Mouse (Mus musculus) embryonic stem cell, embryonic (primary cell): ENCODE results near the gene Cd3g.

Experiments used
- CTCF ChIA-PET, 4 experiments: fragments of 300-600 bp in 2 of 4; fragments of 350-600 bp in 2 of 4; sonication (Branson Sonifier 250); formaldehyde crosslinking; loops; one replicate each; lab custom pipeline; 2022; ENCODE audit warnings: inconsistent platforms in 2 of 4; lab: Charles Lee
- POLR2A ChIA-PET, 4 experiments: fragments of 300-600 bp in 2 of 4; fragments of 350-600 bp in 2 of 4; sonication (Branson Sonifier 250); formaldehyde crosslinking; loops; one replicate each; lab custom pipeline; 2022; ENCODE audit warnings: antibody characterized with exemption in 4 of 4, inconsistent platforms in 1 of 4; lab: Charles Lee

Cd3g gene

DNA sequence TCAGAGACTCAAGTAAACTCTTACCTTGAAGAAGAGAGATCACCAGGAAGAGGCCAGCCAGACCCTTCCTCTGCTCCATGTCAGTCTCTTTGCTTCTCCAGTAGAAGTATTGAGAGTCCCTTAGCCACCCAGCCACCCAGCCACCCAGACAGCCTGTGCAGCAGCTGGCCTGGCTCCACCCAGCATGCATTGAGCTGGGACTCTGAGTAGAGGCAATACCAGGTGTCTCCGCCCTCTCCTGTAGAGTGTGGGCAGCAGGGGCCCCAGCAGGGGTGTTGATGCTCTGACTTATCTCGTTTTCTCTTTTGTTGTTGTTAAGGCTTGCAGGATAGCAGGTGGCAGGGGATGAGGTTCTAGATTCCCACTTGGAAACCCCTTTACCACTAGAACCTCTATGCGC is at the start of gene Cd3g:
Gene Cd3g, minus strand, starts transcription at position 190 of the 400 bp plus-strand sequence.
- ChIA-PET CTCF (interaction anchor here in 2 of 4 experiments (0.6 to 1.1 kb wide), 2 partner anchors 9 to 42 kb away, joined by 3 read pairs; no protein-coding TSS in a partner anchor), POLR2A (interaction anchor here in 2 of 4 experiments (0.6 to 1.3 kb wide), 8 partner anchors 8 to 201 kb away, joined by 3 to 5 read pairs (median 3); partner anchors contain the start of gene Mpzl2 (in 1 of the 2))

- ChIA-PET CTCF (no interaction called here), POLR2A (interaction anchor here in 1 of 4 experiments (1.5 kb wide), 1 partner anchor 14 kb away, joined by 3 read pairs; no protein-coding TSS in a partner anchor)
These were observed 47.1 kb upstream of the Cd3g start for GRCm38 (mm10) chr9:45027376-45027775.

DNA sequence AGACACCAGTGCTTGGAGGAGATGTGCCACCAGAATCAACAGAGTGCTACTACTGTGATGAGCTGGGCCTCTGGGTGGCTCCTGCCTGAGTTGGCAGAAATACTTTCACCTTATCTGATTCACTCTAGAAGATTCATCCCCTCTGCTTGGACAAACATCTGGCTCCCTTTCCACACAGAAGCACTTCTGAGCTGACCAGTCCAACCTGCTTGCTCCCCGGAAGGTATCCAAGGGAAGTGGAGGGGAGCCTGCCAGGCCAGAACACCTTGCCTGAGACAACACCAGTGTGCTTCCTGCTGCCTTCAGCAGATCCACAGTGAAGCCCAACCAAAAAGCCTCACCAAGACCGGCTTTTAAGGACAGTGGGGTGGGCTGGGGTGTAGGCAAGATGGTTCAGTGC is 44.0 kb upstream of the Cd3g start:
- ChIA-PET CTCF (interaction anchor here in 2 of 4 experiments (0.7 to 3.1 kb wide), 4 partner anchors 110 to 407 kb away, joined by 3 to 30 read pairs (median 9); no protein-coding TSS in a partner anchor), POLR2A (interaction anchor here in 1 of 4 experiments (0.7 to 1.8 kb wide), 3 partner anchors 13 to 28 kb away, joined by 3 to 6 read pairs (median 4); no protein-coding TSS in a partner anchor)

GRCm38 (mm10) chr9:45023638-45024037 is 43.4 kb upstream of the Cd3g start:
- CTCF ChIA-PET = interaction anchor here in 3 of 4 experiments (0.6 to 3.1 kb wide), 9 partner anchors 12 to 408 kb away, joined by 3 to 30 read pairs (median 6); no protein-coding TSS in a partner anchor
- POLR2A ChIA-PET = interaction anchor here in 1 of 4 experiments (0.7 to 1.8 kb wide), 4 partner anchors 14 to 173 kb away, joined by 3 to 6 read pairs (median 4); no protein-coding TSS in a partner anchor

GRCm38 (mm10) chr9:45022800-45023199 is 42.6 kb upstream of the Cd3g start:
- POLR2A ChIA-PET = interaction anchor here in 2 of 4 experiments (0.9 to 1.8 kb wide), 5 partner anchors 15 to 174 kb away, joined by 3 to 6 read pairs (median 3); no protein-coding TSS in a partner anchor
- CTCF ChIA-PET = interaction anchor here (0.5 to 3.1 kb wide), 45 partner anchors 9 to 389 kb away, joined by 3 to 32 read pairs (median 4); partner anchors contain the start of genes Cd3g (in 1 of the 4), Mpzl2 (in 1 of the 4) and Scn4b (in 1 of the 4)

DNA sequence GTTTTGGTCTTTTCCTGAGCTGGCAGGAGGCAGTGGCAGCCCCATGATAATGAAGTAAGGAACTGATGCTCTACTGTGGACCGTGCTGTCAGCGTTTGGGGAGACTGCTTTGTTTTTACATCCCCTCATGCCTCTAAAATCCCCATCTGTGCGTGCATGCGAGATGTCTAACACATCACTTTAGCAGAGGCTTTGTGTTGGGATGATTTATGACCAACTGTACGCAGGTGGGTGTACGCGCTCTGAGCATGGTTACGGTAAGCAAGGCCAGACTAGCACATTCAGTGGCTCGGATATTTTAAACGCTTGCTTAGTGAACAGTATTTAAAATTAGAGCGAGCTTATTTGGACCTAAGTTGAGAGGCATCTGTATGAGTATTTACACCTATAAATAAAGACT is 37.8 kb upstream of the Cd3g start:
- ChIA-PET CTCF (interaction anchor here in 1 of 4 experiments (0.6 kb wide), 1 partner anchor 51 kb away, joined by 3 read pairs; no protein-coding TSS in a partner anchor), POLR2A (no interaction called here)

GRCm38 (mm10) chr9:45015841-45016240 is 35.6 kb upstream of the Cd3g start:
- ChIA-PET POLR2A (no interaction called here), CTCF (interaction anchor here in 1 of 4 experiments (0.6 kb wide), 1 partner anchor 176 kb away, joined by 3 read pairs; no protein-coding TSS in a partner anchor)

DNA sequence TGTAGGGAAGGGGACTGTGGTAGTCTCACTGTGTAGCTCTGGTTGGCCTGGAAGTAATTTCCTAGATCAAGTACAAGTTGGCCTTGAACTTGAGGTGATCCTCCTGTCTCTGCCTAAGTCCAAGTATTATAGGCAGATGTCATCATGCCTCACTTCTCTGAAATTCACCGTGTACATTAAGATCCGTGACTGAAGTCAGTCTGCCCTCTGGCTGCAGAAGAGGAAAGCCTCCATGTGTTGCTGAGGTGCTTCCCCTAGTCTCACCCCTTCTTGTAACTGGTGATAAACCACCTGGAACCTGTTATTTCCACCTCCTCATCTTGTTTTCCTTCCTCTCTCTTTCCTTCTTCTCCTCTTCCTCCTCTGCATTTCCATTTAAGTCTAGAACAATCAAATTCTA is 34.6 kb upstream of the Cd3g start:
- POLR2A ChIA-PET = interaction anchor here in 1 of 4 experiments (0.5 kb wide), 1 partner anchor 47 kb away, joined by 3 read pairs; no protein-coding TSS in a partner anchor

DNA sequence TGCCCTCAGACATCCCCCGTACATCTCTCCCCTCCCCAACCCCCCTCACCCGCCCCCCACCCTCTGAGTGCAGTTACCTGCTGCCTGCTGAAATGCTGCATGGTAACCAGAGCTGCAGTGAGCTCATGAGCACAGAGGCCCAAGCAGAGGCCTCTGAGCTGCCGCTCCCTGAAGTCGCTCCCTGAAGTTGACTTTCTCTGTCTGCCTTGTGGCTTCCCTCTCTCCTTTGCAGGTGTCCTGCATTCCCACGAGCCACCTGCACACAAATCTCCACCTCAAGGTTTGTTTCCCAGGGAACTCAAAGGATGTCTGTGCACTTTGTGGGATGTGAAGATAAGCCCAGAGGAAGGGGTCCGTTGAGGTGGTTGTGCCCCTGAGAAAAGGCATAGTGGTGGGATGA is 31.1 kb upstream of the Cd3g start:
- POLR2A ChIA-PET = interaction anchor here in 1 of 4 experiments (0.6 kb wide), 1 partner anchor 42 kb away, joined by 3 read pairs; no protein-coding TSS in a partner anchor
- CTCF ChIA-PET = interaction anchor here in 2 of 4 experiments (0.6 to 1.0 kb wide), 2 partner anchors 12 to 108 kb away, joined by 4 to 10 read pairs; no protein-coding TSS in a partner anchor

More for the DNA sequence above, 34.6 kb upstream of the Cd3g start:
- CTCF ChIA-PET = no interaction called here

- CTCF ChIA-PET = interaction anchor here in 1 of 4 experiments (0.6 kb wide), 1 partner anchor 325 kb away, joined by 4 read pairs; no protein-coding TSS in a partner anchor
These were observed 30.2 kb upstream of the Cd3g start for GRCm38 (mm10) chr9:45010461-45010860.

DNA sequence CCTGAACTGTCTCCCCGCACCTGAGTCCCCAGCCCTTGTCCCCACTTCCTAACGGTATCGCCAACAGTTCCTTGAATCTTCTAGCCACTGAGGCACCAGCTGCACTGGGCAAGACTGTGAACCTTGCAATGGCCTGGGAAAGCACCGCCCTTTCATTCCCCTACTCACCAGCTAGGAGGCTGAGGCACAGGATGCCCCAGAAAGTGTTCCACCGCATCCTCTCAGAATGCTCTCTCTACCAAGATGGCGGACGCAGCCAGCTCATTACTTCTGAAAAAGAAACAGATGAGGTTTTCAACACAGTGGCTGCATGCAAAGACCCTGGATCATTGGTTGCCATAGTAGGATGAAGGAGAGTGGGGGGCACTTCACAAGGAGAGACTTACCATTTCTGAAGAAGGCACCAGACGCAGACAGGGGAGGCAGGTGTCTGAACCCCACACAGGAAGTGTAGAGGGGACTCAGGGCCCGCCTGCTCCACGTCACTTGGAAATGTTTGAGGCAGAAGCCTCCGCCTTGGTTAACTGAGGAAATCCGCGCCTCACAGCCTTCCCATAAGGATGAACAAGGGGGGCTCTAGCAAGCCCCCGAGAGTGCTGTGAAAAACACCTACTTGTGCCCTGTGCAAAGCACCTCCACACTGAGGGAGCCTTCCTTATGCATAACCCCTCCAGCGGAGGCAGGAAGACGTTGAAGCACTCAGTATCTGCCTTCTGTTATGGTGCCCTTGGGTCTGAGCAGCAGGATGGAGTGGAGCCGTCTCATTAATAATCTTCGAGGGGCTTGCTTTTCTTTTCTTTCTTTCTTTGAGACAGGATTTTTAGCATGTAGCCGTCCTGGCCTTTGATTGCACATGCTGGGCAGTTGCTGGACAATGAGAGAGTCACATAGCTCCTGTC is 29.2 kb upstream of the Cd3g start, which contains the start of gene Cd3e:
Gene Cd3e, minus strand, starts transcription at position 448 of the 899 bp plus-strand sequence.
- POLR2A ChIA-PET = interaction anchor here in 3 of 4 experiments (0.6 to 1.6 kb wide), 6 partner anchors 10 to 253 kb away, joined by 3 to 6 read pairs (median 3); no protein-coding TSS in a partner anchor

More at GRCm38 (mm10) chr9:45010461-45010860, 30.2 kb upstream of the Cd3g start:
- POLR2A ChIA-PET = interaction anchor here in 1 of 4 experiments (1.0 kb wide), 1 partner anchor 30 kb away, joined by 3 read pairs; no protein-coding TSS in a partner anchor

DNA sequence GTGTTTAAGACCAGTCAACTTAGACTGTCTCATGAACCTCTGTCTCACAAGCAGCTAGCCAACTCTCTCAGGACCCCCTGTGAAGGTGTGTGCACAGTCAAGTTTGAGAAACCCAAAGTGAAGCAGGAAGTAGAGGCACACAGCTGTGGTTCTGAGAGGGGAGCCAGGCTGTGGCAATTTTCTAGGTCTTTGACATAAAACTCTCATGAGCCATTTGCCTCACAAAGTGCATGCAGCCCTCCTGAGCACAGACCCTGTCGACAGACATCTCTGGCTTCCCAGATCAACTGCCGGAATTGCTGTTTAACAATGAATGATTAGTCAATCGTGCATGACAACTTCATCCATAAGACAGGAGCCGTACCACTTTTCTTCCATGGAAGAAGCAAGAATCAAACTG is 28.1 kb upstream of the Cd3g start:
- POLR2A ChIA-PET = interaction anchor here in 1 of 4 experiments (1.6 kb wide), 1 partner anchor 9 kb away, joined by 6 read pairs; no protein-coding TSS in a partner anchor
- CTCF ChIA-PET = no interaction called here

More for the DNA sequence above, 29.2 kb upstream of the Cd3g start, which contains the start of gene Cd3e:
- CTCF ChIA-PET = interaction anchor here in 1 of 4 experiments (0.6 to 0.7 kb wide), 2 partner anchors 87 to 109 kb away, joined by 3 to 4 read pairs; no protein-coding TSS in a partner anchor

GRCm38 (mm10) chr9:45007404-45007803 is 27.2 kb upstream of the Cd3g start:
- ChIA-PET POLR2A (interaction anchor here in 1 of 4 experiments (1.6 kb wide), 1 partner anchor 8 kb away, joined by 6 read pairs; no protein-coding TSS in a partner anchor), CTCF (no interaction called here)

DNA sequence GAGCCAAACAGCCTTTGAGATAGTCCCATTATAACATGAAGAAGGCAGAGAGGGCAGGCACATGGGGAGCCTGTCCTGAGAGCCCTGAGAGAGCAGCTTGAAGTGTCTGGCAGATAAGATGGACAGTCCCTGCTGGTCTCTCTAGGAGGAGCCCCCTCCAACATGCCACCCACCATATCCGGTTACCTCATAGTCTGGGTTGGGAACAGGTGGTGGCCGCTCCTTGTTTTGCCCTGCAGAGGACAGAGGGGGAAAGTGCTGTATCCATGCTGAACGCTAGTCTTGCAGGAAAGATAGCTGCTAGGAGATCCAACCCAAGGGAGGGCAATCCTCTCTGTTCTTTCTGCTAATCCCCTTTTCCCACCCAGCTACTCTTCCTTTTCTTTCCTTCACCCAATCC is 20.0 kb upstream of the Cd3g start:
- POLR2A ChIA-PET = interaction anchor here in 1 of 4 experiments (1.0 to 1.8 kb wide), 2 partner anchors 42 to 145 kb away, joined by 4 to 6 read pairs; no protein-coding TSS in a partner anchor
- CTCF ChIA-PET = no interaction called here

DNA sequence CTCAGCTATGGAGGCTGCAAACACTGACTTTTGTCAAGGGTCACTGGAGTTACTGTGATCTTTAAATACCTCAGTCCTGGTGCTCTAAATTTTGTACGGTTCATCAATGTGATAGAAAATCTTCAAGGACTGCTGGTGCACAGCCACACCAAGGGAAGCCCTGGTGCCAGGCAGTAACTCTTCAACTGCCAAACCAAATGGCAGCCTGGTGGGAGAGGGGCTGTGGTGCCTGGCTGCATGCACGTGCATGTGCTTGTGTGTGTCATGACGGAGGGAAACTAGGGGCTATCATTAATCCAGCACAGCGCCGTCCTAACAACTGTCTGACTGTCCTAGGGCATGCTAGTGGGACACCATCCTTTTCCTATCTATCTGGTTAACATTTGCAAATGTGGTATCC is 19.5 kb upstream of the Cd3g start:
- ChIA-PET CTCF (interaction anchor here in 1 of 4 experiments (1.7 kb wide), 1 partner anchor 134 kb away, joined by 5 read pairs; no protein-coding TSS in a partner anchor), POLR2A (interaction anchor here in 2 of 4 experiments (1.0 to 1.3 kb wide), 2 partner anchors 9 to 18 kb away, joined by 3 to 6 read pairs; no protein-coding TSS in a partner anchor)

DNA sequence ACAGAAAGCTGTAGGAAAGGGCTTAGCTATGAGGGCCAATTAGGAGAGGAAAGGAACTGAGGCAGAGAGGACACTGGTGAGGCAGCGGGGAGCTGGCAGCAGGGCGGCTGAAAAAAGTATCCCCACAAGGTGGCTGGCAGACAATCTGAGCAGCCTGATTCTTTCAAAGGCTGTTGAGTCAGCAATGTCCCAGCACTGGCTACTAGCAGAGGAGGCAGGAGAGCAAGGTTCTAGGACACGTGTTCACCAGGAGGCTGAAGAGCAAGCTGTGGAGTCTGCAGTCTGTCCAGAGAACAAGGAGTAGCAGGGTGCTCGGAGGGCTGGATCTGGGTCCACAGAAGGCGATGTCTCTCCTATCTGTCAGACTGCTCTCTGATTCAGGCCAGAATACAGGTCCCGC is 18.9 kb upstream of the Cd3g start:
- ChIA-PET POLR2A (interaction anchor here in 3 of 4 experiments (0.6 to 1.4 kb wide), 5 partner anchors 9 to 133 kb away, joined by 3 to 6 read pairs (median 3); no protein-coding TSS in a partner anchor), CTCF (interaction anchor here in 3 of 4 experiments (0.6 to 1.7 kb wide), 3 partner anchors 23 to 135 kb away, joined by 3 to 5 read pairs (median 4); no protein-coding TSS in a partner anchor)

- ChIA-PET POLR2A (interaction anchor here in 2 of 4 experiments (0.6 to 1.4 kb wide), 3 partner anchors 9 to 125 kb away, joined by 3 read pairs; no protein-coding TSS in a partner anchor), CTCF (interaction anchor here in 2 of 4 experiments (0.7 to 1.7 kb wide), 3 partner anchors 31 to 189 kb away, joined by 3 to 6 read pairs (median 5); no protein-coding TSS in a partner anchor)
These were observed 17.9 kb upstream of the Cd3g start for GRCm38 (mm10) chr9:44998138-44998537.
